Mouse (Mus musculus) embryonic facial prominence, embryonic 14.5 days (tissue): ENCODE data around the gene Zfp598. TPM values are rescaled to one million over a fixed set of nuclear protein-coding genes. Genes with fewer than 3 reads are reported as not detected.
A peak's percentile ranks its signal among the peaks of the same experiment; 100 is the strongest.

Experiments used
- ATAC-seq: fragments of 200-750 bp; cut with Nextera tagmentation; 2 replicates; pipeline ENCODE4 v1.8.0; 2017; ENCODE audit warnings: low read depth, moderate number of reproducible peaks, moderate TSS enrichment
- DNase-seq: peaks from one replicate; pipeline ENCODE4 v3.0.0-alpha.2; 2015; ENCODE audit warnings: low spot score
- H3K27ac ChIP-seq: fragments of 300-500 bp; sonication (generic); replicated peaks from 2 replicates; pipeline ENCODE4 v1.5.1; 2014; ENCODE audit warnings: low read depth, mild to moderate bottlenecking, low read length, moderate library complexity
- H3K27me3 ChIP-seq: fragments of 300-500 bp; sonication (generic); replicated peaks from 2 replicates; pipeline ENCODE4 v1.6.1; 2014; ENCODE audit warnings: low read length; ENCODE audit not compliant: control insufficient read depth, insufficient read depth
- H3K36me3 ChIP-seq: fragments of 300-500 bp; sonication (generic); 2 replicates; pipeline ENCODE4 v1.6.1; 2014; ENCODE audit warnings: low read length, mixed read lengths; ENCODE audit not compliant: control insufficient read depth, insufficient read depth
- H3K4me1 ChIP-seq: fragments of 300-500 bp; sonication (generic); 2 replicates; pipeline ENCODE4 v1.6.1; 2014; ENCODE audit warnings: antibody characterized with exemption, low read length; ENCODE audit not compliant: control insufficient read depth, insufficient read depth
- H3K4me2 ChIP-seq: fragments of 300-500 bp; sonication (generic); 2 replicates; pipeline ENCODE4 v1.6.1; 2014; ENCODE audit warnings: low read depth, mild to moderate bottlenecking, low read length, moderate library complexity, mixed read lengths
- H3K4me3 ChIP-seq: fragments of 300-500 bp; sonication (generic); 2 replicates; pipeline ENCODE4 v1.5.1; 2014; ENCODE audit warnings: low read depth, mild to moderate bottlenecking, low read length
- H3K9ac ChIP-seq: fragments of 300-500 bp; sonication (generic); 2 replicates; pipeline ENCODE4 v1.6.1; 2014; ENCODE audit warnings: low read depth, mild to moderate bottlenecking, low read length, moderate library complexity, mixed read lengths
- H3K9me3 ChIP-seq: fragments of 300-500 bp; sonication (generic); 2 replicates; pipeline ENCODE4 v1.6.1; 2016; ENCODE audit warnings: low read length; ENCODE audit not compliant: control insufficient read depth
- WGBS: fragments of 180-500 bp; shearing (Covaris S2); extraction: QIAGEN DNeasy Blood & Tissue Kit; methylation state at CpG from one replicate; pipeline ENCODE4 v1.1.7; 2014; 5-methylcytosine and 5-hydroxymethylcytosine counted together
- polyA plus RNA-seq: library from polyadenylated mRNA; unstranded; fragments of >200 nt; fragmentation: Nextera tagmentation; extraction: Ambion mirVana; gene quantifications from 2 replicates; pipeline ENCODE4 v1.2.1, GENCODE M21; 2014

Zfp598 gene
- polyA plus RNA-seq, 1 experiment from 2014 or later = 25.2 TPM

DNA sequence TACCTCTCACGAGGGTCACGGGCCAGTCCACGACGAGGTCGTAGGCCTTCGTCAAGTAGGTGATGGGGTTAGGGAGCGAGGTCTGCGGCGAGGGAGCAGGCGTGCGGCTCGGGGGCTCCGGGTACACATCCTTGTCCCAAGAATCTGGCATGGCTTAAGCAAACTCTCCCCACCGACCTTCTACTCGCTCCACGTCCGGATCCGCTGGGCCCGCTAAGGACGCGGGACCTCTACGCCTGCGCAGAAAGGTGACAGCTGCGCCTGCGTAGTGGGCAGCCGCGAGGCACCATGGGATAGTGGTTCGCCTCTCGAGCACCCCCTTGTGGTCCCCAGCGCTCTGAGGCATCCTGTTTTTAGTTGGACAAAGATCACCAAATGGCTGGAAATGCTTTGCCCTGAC is 54.7 kb downstream of the Zfp598 start, which contains the start of gene Ndufb10:
Gene Ndufb10, minus strand, starts transcription at position 295 of the 400 bp plus-strand sequence.
- Histone ChIP-seq H3K36me3 (peaks cover 20% of the 10 kb centered on the region), H3K9me3 (no peaks in the 10 kb centered on the region)

GRCm38 (mm10) chr17:24725637-24726390 is 56.3 kb downstream of the Zfp598 start:
- Histone ChIP-seq H3K9me3 (no peaks in the 10 kb centered on the region), H3K27me3 (no peaks in the 10 kb centered on the region), H3K9ac (no peak overlapping the region), H3K4me3 (no peak overlapping the region), H3K36me3 (peaks cover 17% of the 10 kb centered on the region), H3K4me1 (peaks cover 15% of the 10 kb centered on the region), H3K27ac (no peak overlapping the region), H3K4me2 (no peak overlapping the region)
- DNase-seq = no peak
- 71% methylated on average over 3 of the region's 3 CpGs for WGBS
- ATAC-seq = no peak

More for the DNA sequence above, 54.7 kb downstream of the Zfp598 start, which contains the start of gene Ndufb10:
- H3K4me3 ChIP-seq = peak within 1 kb of the TSS; percentile 70
- peak within 1 kb of the TSS; percentile 89 for H3K9ac ChIP-seq
- ATAC-seq (peak; percentile 76), DNase-seq (peak; percentile 96)
- no peaks in the 10 kb centered on the region for H3K27me3 ChIP-seq
- H3K4me2 ChIP-seq = peak within 1 kb of the TSS; percentile 75
- H3K27ac ChIP-seq = peak within 1 kb of the TSS; percentile 74
- peaks cover 15% of the 10 kb centered on the region for H3K4me1 ChIP-seq
- 0% methylated on average over 23 of the region's 30 CpGs for WGBS

- H3K4me1 ChIP-seq = peaks cover 5% of the 10 kb centered on the region; the same call in 1 of the 2 replicates
- no peak within 1 kb of the TSS for H3K27ac ChIP-seq
- H3K9me3 ChIP-seq = no peaks in the 10 kb centered on the region
- H3K27me3 ChIP-seq = no peaks in the 10 kb centered on the region
- no peak within 1 kb of the TSS for H3K4me3 ChIP-seq
- no peak within 1 kb of the TSS for H3K9ac ChIP-seq
- H3K36me3 ChIP-seq = peaks cover under 1% of the 10 kb centered on the region; the same call in 1 of the 2 replicates
- WGBS = 75% methylated on average over 2 of the region's 2 CpGs
- DNase-seq (no peak), ATAC-seq (no peak)
- H3K4me2 ChIP-seq = no peak within 1 kb of the TSS
Measured at GRCm38 (mm10) chr17:24727618-24728017, 58.1 kb downstream of the Zfp598 start, which contains the start of gene Rpl3l. Rpl3l (plus strand) TSS chr17:24727820.

DNA sequence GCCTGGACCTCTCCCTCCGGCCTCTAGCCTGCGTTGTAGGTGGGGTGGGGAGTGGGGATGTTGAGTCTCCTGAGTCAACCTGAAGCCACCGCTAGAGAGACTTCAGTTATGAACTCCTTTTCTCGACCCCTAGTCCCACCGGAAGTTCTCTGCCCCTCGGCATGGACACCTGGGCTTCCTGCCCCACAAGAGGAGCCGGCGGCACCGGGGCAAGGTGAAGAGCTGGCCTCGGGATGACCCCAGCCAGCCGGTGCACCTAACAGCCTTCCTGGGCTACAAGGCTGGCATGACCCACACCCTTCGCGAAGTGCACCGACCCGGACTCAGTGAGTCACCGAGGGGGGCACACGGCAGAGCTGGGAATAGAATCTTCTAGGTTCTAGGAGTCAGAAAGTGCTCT is 58.7 kb downstream of the Zfp598 start:
- 72% methylated on average over 17 of the region's 17 CpGs for WGBS
- no peaks in the 10 kb centered on the region for H3K36me3 ChIP-seq

DNA sequence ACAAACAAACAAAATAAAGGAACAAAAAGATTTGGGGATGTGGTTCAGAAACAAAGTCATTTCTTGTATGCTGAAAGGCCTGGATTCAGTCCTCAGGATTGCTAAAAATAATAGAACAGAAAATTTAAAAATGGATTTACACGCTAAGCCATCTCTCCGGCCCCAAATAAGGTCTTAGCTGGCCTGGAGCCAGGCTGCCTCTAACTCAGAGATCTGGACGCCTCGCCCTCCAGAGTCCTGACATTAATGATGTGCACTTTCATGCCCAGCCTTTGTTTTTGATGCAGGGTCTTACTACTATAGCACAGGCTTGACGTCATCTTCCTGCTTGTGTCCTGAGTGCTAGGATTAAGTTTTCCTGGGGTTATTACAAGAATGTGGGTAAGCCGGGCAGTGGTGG is 59.6 kb downstream of the Zfp598 start:
- Histone ChIP-seq H3K9me3 (no peaks in the 10 kb centered on the region), H3K4me1 (no peaks in the 10 kb centered on the region), H3K4me3 (no peak overlapping the region), H3K4me2 (no peak overlapping the region), H3K27me3 (no peaks in the 10 kb centered on the region), H3K36me3 (no peaks in the 10 kb centered on the region), H3K9ac (no peak overlapping the region), H3K27ac (no peak overlapping the region)
- DNase-seq (no peak), ATAC-seq (no peak)
- WGBS = 74% methylated on average over 6 of the region's 6 CpGs

More for the DNA sequence above, 58.7 kb downstream of the Zfp598 start:
- Histone ChIP-seq H3K4me1 (peaks cover 2% of the 10 kb centered on the region; the same call in 1 of the 2 replicates), H3K9me3 (no peaks in the 10 kb centered on the region), H3K9ac (no peak overlapping the region), H3K4me2 (no peak overlapping the region), H3K27me3 (no peaks in the 10 kb centered on the region), H3K27ac (no peak overlapping the region), H3K4me3 (no peak overlapping the region)
- ATAC-seq (no peak), DNase-seq (no peak)

- Histone ChIP-seq H3K4me3 (no peak overlapping the region), H3K27ac (no peak overlapping the region), H3K27me3 (no peaks in the 10 kb centered on the region), H3K9ac (no peak overlapping the region), H3K9me3 (no peaks in the 10 kb centered on the region), H3K4me1 (0 out of 2 replicates have a peak, but pooled peaks cover 1% of the 10 kb centered on the region), H3K4me2 (no peak overlapping the region), H3K36me3 (no peaks in the 10 kb centered on the region)
- ATAC-seq (no peak), DNase-seq (no peak)
- WGBS = 79% methylated on average over 14 of the region's 14 CpGs
Measured at GRCm38 (mm10) chr17:24730787-24731186, 61.3 kb downstream of the Zfp598 start.

Other genes with a start within 250 kb of the Zfp598 start
- gene Eci1, start 243.0 kb upstream of the Zfp598 start, polyA plus RNA-seq = 57.6 and 58.7 TPM in 2 replicates
- gene Dnase1l2, start 226.6 kb upstream of the Zfp598 start, polyA plus RNA-seq = 3.3 and 4.9 TPM in 2 replicates
- 13.3 and 18.6 TPM in 2 replicates for gene E4f1, start 199.4 kb upstream of the Zfp598 start, polyA plus RNA-seq
- gene Pgp, start 199.3 kb upstream of the Zfp598 start, polyA plus RNA-seq = 57.7 and 58.5 TPM in 2 replicates
- 1.5 and 2.0 TPM in 2 replicates for gene Bricd5, start 195.8 kb upstream of the Zfp598 start, polyA plus RNA-seq
- gene Mlst8, start 190.6 kb upstream of the Zfp598 start, polyA plus RNA-seq = 21.7 and 23.7 TPM in 2 replicates
- 2.9 and 3.7 TPM in 2 replicates for gene Caskin1, start 181.1 kb upstream of the Zfp598 start, polyA plus RNA-seq
- 78.9 and 86.3 TPM in 2 replicates for gene Traf7, start 141.7 kb upstream of the Zfp598 start, polyA plus RNA-seq
- gene Rab26, start 135.5 kb upstream of the Zfp598 start, polyA plus RNA-seq = 2.8 and 2.9 TPM in 2 replicates
- 37.9 and 40.1 TPM in 2 replicates for gene Pkd1, start 119.9 kb upstream of the Zfp598 start, polyA plus RNA-seq
- gene Tsc2, start 37.1 kb upstream of the Zfp598 start, polyA plus RNA-seq = 60.8 and 71.2 TPM in 2 replicates
- gene Nthl1, start 37.0 kb upstream of the Zfp598 start, polyA plus RNA-seq = 16.8 and 19.1 TPM in 2 replicates
- gene Slc9a3r2, start 19.4 kb upstream of the Zfp598 start, polyA plus RNA-seq = 56.7 and 57.7 TPM in 2 replicates
- gene Npw, start 11.2 kb upstream of the Zfp598 start, polyA plus RNA-seq = 0.82 and 1.4 TPM in 2 replicates
- gene Syngr3, start 20.3 kb downstream of the Zfp598 start, polyA plus RNA-seq = 7.7 and 8.2 TPM in 2 replicates
- gene Gfer, start 26.5 kb downstream of the Zfp598 start, polyA plus RNA-seq = 40.8 and 41.9 TPM in 2 replicates
- gene Noxo1, start 26.5 kb downstream of the Zfp598 start, polyA plus RNA-seq = 3.7 and 5.3 TPM in 2 replicates
- 50.1 and 67.2 TPM in 2 replicates for gene Tbl3, start 38.0 kb downstream of the Zfp598 start, polyA plus RNA-seq
- 0.17 TPM in 1 of 2 replicates, not detected in the other for gene Rnf151, start 48.4 kb downstream of the Zfp598 start, polyA plus RNA-seq
- gene Rps2, start 48.4 kb downstream of the Zfp598 start, polyA plus RNA-seq = 1,571 and 1,579 TPM in 2 replicates
- gene Ndufb10, start 54.8 kb downstream of the Zfp598 start, polyA plus RNA-seq = 233 and 267 TPM in 2 replicates
- 0.39 TPM in 1 of 2 replicates, not detected in the other for gene Rpl3l, start 58.1 kb downstream of the Zfp598 start, polyA plus RNA-seq
- 28.7 and 30.3 TPM in 2 replicates for gene Msrb1, start 67.0 kb downstream of the Zfp598 start, polyA plus RNA-seq
- gene Hs3st6, start 83.3 kb downstream of the Zfp598 start, polyA plus RNA-seq = 10.1 and 11.7 TPM in 2 replicates
- not detected in 2 replicates for gene Meiob, start 134.6 kb downstream of the Zfp598 start, polyA plus RNA-seq
- 40.6 and 43.3 TPM in 2 replicates for gene Hagh, start 170.5 kb downstream of the Zfp598 start, polyA plus RNA-seq
- 16.2 and 20.0 TPM in 2 replicates for gene Fahd1, start 180.7 kb downstream of the Zfp598 start, polyA plus RNA-seq
- 0.22 and 0.51 TPM in 2 replicates for gene Igfals, start 196.3 kb downstream of the Zfp598 start, polyA plus RNA-seq
- gene Nubp2, start 216.7 kb downstream of the Zfp598 start, polyA plus RNA-seq = 47.5 and 48.0 TPM in 2 replicates
- 40.8 and 41.7 TPM in 2 replicates for gene Spsb3, start 217.0 kb downstream of the Zfp598 start, polyA plus RNA-seq
- 23.0 and 24.9 TPM in 2 replicates for gene Eme2, start 225.4 kb downstream of the Zfp598 start, polyA plus RNA-seq
- gene Mrps34, start 225.4 kb downstream of the Zfp598 start, polyA plus RNA-seq = 78.5 and 78.7 TPM in 2 replicates
- gene Nme3, start 226.8 kb downstream of the Zfp598 start, polyA plus RNA-seq = 37.5 and 46.1 TPM in 2 replicates